Mouse (Mus musculus): ENCODE data around the gene Kcna2.

The Kcna2 gene

DNA sequence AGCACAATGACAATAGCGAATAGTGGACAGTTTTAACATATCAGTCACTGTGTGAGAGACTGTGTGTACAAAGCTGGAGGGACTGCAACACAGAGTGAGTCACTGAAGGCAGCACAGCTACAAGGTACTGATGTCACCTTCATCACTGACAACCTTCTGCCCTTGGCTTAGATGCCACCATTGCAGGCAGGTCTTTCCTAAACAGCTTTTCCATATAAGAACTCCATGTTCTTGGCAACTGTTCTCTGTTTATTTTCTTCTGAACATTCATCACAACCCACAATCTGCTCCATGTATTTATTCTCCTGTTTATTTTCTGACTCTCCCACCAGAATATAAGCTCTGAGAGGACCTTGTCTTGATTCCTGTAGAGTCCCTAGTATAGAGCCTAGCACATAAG, 26.7 kb downstream of the Kcna2 start:
- H3K36me3 ChIP-seq (ENCODE audit: insufficient read depth, low read length), result no peaks in the 10 kb centered on the region
- TF ChIP-seq CTCF (conservative IDR thresholded peaks at IDR 0.05; ENCODE audit: low read length), result no peak
- TF ChIP-seq NANOG (IDR thresholded peaks at IDR 0.05; ENCODE audit: borderline replicate concordance, low read length), result no peak
- no peak for TF ChIP-seq POU5F1 (IDR thresholded peaks at IDR 0.05; ENCODE audit: borderline replicate concordance, low read length)
- no peaks in the 10 kb centered on the region for H3K27me3 ChIP-seq (ENCODE audit: insufficient read depth, low read length)
- H3K4me1 ChIP-seq (replicated peaks; ENCODE audit: low read depth, low read length), result no peaks in the 10 kb centered on the region
- H3K4me3 ChIP-seq (replicated peaks; ENCODE audit: low read length), result no peak overlapping the region
- no peaks in the 10 kb centered on the region for H3K9me3 ChIP-seq (ENCODE audit: low read length)

DNA sequence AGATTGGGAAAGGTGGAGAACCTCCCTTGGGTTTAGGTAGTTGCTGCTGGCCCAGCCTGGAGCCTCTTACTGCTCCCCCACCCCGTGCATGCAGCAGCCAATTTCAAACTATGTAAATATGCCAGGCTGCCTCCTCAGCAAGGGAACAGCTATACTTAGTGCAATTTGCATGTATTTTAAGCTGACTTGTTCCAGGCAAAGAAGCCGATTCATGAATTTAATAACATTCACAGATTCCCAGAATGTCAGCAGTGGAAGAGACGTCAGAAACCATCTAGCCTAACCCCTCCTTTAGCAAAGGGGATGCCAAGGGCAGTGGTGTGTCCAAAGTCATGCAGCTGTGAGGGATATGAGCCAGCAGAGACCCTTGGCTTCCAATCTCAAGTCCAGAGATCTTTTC, 27.5 kb downstream of the Kcna2 start:
- Histone ChIP-seq H3K4me1 (replicated peaks; ENCODE audit: low read depth, low read length) (no peaks in the 10 kb centered on the region), H3K36me3 (ENCODE audit: insufficient read depth, low read length) (no peaks in the 10 kb centered on the region), H3K4me3 (replicated peaks; ENCODE audit: low read length) (no peak overlapping the region), H3K9me3 (ENCODE audit: low read length) (no peaks in the 10 kb centered on the region), H3K27me3 (ENCODE audit: insufficient read depth, low read length) (no peaks in the 10 kb centered on the region)
- no peak for TF ChIP-seq NANOG (IDR thresholded peaks at IDR 0.05; ENCODE audit: borderline replicate concordance, low read length)
- TF ChIP-seq POU5F1 (IDR thresholded peaks at IDR 0.05; ENCODE audit: borderline replicate concordance, low read length), result no peak
- TF ChIP-seq CTCF (conservative IDR thresholded peaks at IDR 0.05; ENCODE audit: low read length), result no peak

DNA sequence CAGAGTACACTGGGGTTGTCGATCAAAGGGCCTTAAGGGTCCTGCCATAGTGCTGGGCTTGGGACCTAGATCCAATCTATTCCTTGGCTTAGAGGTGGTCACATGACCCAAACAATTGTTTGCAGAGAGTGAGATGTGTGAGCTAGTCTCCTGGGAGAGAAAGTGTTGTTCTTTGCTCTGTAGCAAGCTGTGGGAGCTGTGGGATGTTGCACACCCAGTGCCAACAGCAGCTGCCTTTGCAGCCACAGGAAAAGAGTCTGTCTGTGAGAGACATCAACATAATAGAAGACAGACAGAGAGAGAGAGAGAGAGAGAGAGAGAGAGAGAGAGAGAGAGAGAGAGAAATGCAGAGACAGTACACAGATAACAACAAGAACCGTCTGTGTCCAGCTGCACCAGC, 28.3 kb downstream of the Kcna2 start:
- Histone ChIP-seq H3K9me3 (ENCODE audit: low read length) (no peaks in the 10 kb centered on the region), H3K36me3 (ENCODE audit: insufficient read depth, low read length) (no peaks in the 10 kb centered on the region), H3K4me3 (replicated peaks; ENCODE audit: low read length) (no peak overlapping the region), H3K27me3 (ENCODE audit: insufficient read depth, low read length) (no peaks in the 10 kb centered on the region), H3K4me1 (replicated peaks; ENCODE audit: low read depth, low read length) (no peaks in the 10 kb centered on the region)
- TF ChIP-seq POU5F1 (IDR thresholded peaks at IDR 0.05; ENCODE audit: borderline replicate concordance, low read length), result no peak
- no peak for TF ChIP-seq NANOG (IDR thresholded peaks at IDR 0.05; ENCODE audit: borderline replicate concordance, low read length)
- TF ChIP-seq CTCF (conservative IDR thresholded peaks at IDR 0.05; ENCODE audit: low read length), result no peak

DNA sequence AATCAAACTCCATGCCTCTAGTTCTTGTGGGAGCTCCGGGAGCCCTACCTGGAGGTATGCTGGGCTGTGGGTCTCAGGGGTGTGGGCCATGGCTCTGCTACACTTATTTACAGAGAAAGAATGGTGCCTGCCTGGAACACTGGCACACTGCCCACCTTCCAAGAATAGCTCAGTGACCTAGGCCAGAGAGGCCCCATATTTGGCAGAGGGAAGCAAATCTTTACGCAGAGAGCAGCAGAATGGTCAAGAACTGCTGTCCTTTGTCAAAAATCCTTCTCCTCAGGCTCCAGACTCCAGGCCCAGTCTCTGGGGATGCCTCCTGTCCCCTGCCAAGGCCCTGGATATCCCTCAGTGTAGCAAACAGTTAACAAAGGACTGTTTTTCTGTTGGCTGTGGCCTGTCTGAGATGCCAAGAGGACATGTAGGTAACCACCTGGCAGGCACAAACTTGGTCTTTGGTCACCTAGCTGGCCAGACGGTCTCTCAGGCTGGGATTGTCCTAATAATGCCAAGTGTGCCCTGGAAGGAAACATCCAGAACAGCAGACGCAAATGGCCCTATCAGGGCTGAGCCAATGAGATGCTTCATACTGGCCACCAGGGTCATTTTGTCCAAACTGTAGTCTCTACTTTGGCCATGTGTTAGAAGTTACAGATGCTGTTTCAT, 29.8 kb downstream of the Kcna2 start:
- Histone ChIP-seq H3K27me3 (ENCODE audit: insufficient read depth, low read length) (no peaks in the 10 kb centered on the region), H3K9me3 (ENCODE audit: low read length) (no peaks in the 10 kb centered on the region), H3K36me3 (ENCODE audit: insufficient read depth, low read length) (no peaks in the 10 kb centered on the region), H3K4me3 (replicated peaks; ENCODE audit: low read length) (no peak overlapping the region), H3K4me1 (replicated peaks; ENCODE audit: low read depth, low read length) (no peaks in the 10 kb centered on the region)
- TF ChIP-seq CTCF (conservative IDR thresholded peaks at IDR 0.05; ENCODE audit: low read length) (no peak), POU5F1 (IDR thresholded peaks at IDR 0.05; ENCODE audit: borderline replicate concordance, low read length) (no peak), NANOG (IDR thresholded peaks at IDR 0.05; ENCODE audit: borderline replicate concordance, low read length) (no peak)

DNA sequence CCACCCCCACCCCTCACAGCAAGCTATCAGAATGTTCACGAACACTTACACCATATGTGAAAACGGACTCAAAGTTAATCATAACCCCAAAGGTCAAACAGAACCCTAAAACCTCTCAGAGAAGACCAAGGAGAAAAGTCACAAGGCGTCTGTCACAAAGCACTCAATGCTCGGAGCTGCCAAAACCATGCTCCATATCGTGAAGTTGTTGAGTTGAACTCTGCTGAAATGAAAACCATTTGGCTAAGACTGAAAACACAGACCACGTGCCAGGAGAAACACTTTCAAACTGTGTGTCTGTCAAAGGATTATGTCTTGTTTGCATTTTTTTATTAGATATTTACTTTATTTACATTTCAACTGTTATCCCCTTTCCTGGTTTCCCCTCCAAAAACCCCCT, 30.9 kb downstream of the Kcna2 start:
- H3K9me3 ChIP-seq (ENCODE audit: low read length), result no peaks in the 10 kb centered on the region

DNA sequence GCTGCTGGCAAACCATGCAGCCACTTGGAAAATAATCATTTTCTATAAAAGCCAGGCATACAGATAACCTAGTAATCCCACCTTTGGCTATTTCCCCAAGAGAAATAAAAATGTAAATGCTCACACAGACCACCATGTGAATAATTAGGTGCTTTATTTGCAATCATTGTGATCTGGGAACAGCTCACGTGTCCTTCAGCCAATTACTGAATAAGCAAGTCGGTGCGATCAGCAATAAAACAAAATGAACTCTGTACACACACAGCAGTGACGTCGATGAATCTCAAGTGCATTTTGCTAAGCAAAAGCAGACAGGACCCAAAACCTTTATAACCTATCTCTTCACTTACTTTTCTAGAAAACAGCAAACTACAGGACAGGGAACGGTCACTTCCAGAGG, 31.7 kb downstream of the Kcna2 start:
- Histone ChIP-seq H3K27me3 (ENCODE audit: insufficient read depth, low read length) (no peaks in the 10 kb centered on the region), H3K4me1 (replicated peaks; ENCODE audit: low read depth, low read length) (no peaks in the 10 kb centered on the region), H3K4me3 (replicated peaks; ENCODE audit: low read length) (no peak overlapping the region), H3K9me3 (ENCODE audit: low read length) (no peaks in the 10 kb centered on the region), H3K36me3 (ENCODE audit: insufficient read depth, low read length) (no peaks in the 10 kb centered on the region)
- no peak for TF ChIP-seq CTCF (conservative IDR thresholded peaks at IDR 0.05; ENCODE audit: low read length)

More for the DNA sequence above, 30.9 kb downstream of the Kcna2 start:
- TF ChIP-seq CTCF (conservative IDR thresholded peaks at IDR 0.05; ENCODE audit: low read length), result no peak
- TF ChIP-seq POU5F1 (IDR thresholded peaks at IDR 0.05; ENCODE audit: borderline replicate concordance, low read length), result no peak
- H3K4me3 ChIP-seq (replicated peaks; ENCODE audit: low read length), result no peak overlapping the region
- no peaks in the 10 kb centered on the region for H3K36me3 ChIP-seq (ENCODE audit: insufficient read depth, low read length)
- H3K4me1 ChIP-seq (replicated peaks; ENCODE audit: low read depth, low read length), result no peaks in the 10 kb centered on the region
- H3K27me3 ChIP-seq (ENCODE audit: insufficient read depth, low read length), result no peaks in the 10 kb centered on the region

DNA sequence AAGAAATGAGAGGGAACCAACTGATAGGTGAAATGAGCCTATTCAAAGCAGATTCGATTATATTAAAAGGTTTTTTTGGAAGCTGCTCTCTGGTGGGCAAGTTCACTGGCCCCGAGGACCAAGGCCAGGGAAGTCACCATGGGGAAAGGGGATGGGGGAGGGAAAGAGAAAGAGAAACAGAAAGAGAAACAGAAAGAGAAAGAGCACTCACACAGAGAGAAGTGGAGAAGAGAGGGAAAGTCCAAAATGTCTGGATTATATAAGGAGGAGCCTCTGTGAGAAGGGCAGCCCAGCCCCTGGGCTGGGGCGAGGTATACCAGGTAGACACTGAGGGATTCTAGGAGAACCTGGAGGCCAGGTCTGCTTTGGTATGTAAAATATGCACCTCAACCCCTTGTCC, 33.5 kb downstream of the Kcna2 start:
- Histone ChIP-seq H3K9me3 (ENCODE audit: low read length) (no peaks in the 10 kb centered on the region), H3K4me1 (replicated peaks; ENCODE audit: low read depth, low read length) (no peaks in the 10 kb centered on the region), H3K4me3 (replicated peaks; ENCODE audit: low read length) (no peak overlapping the region), H3K36me3 (ENCODE audit: insufficient read depth, low read length) (no peaks in the 10 kb centered on the region), H3K27me3 (ENCODE audit: insufficient read depth, low read length) (no peaks in the 10 kb centered on the region)
- TF ChIP-seq NANOG (IDR thresholded peaks at IDR 0.05; ENCODE audit: borderline replicate concordance, low read length), result no peak
- TF ChIP-seq POU5F1 (IDR thresholded peaks at IDR 0.05; ENCODE audit: borderline replicate concordance, low read length), result no peak
- no peak for TF ChIP-seq CTCF (conservative IDR thresholded peaks at IDR 0.05; ENCODE audit: low read length)

DNA sequence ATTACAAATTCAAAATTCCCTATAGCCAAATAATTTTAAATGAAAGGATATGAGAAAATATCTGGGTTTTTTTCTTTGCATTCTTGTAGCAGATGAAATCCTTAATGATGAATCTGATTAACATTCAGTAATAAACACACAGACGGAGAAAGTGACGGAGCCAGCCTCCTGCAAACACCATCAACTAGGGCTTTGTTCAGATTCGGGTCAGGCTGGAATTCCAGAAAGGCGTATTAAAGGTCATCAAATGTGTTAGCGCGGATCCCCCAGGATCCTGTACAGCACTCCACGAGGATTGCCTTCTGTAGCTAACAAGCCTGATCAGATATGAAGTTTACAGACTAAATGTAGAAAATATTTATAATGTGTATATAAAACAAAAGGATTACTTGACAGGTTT, 46.2 kb downstream of the Kcna2 start:
- Histone ChIP-seq H3K36me3 (ENCODE audit: insufficient read depth, low read length) (no peaks in the 10 kb centered on the region), H3K27me3 (ENCODE audit: insufficient read depth, low read length) (no peaks in the 10 kb centered on the region; the same call in 1 of the 2 replicates), H3K4me1 (replicated peaks; ENCODE audit: low read depth, low read length) (no peaks in the 10 kb centered on the region), H3K4me3 (replicated peaks; ENCODE audit: low read length) (no peak overlapping the region), H3K9me3 (ENCODE audit: low read length) (no peaks in the 10 kb centered on the region)
- no peak for TF ChIP-seq NANOG (IDR thresholded peaks at IDR 0.05; ENCODE audit: borderline replicate concordance, low read length)
- no peak for TF ChIP-seq POU5F1 (IDR thresholded peaks at IDR 0.05; ENCODE audit: borderline replicate concordance, low read length)
- no peak for TF ChIP-seq CTCF (conservative IDR thresholded peaks at IDR 0.05; ENCODE audit: low read length)

DNA sequence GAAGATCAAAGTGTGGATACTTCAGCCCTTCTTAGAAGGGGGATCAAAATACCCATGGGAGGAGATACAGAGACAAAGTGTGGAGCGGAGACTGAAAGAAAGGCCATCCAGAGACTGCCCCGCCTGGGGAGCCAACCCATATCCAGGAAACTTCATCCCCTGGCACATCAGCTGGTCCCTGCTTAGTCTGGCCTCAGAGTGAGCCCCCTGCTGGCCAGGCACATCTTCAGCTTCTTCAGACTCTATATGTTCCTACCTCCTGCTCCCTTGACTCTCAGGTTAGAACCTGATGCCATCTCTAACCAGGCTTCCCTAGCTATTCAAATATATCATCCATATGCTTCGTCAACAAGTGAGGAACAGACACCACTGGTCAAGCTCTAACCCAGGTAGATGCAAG, 48.1 kb downstream of the Kcna2 start:
- H3K27me3 ChIP-seq (ENCODE audit: insufficient read depth, low read length), result no peaks in the 10 kb centered on the region; the same call in 1 of the 2 replicates
- H3K36me3 ChIP-seq (ENCODE audit: insufficient read depth, low read length), result no peaks in the 10 kb centered on the region
- no peak overlapping the region for H3K4me3 ChIP-seq (replicated peaks; ENCODE audit: low read length)
- TF ChIP-seq POU5F1 (IDR thresholded peaks at IDR 0.05; ENCODE audit: borderline replicate concordance, low read length) (no peak), NANOG (IDR thresholded peaks at IDR 0.05; ENCODE audit: borderline replicate concordance, low read length) (no peak), CTCF (conservative IDR thresholded peaks at IDR 0.05; ENCODE audit: low read length) (peak; percentile 15; the same call in 1 of the 2 replicates)
- no peaks in the 10 kb centered on the region for H3K9me3 ChIP-seq (ENCODE audit: low read length)
- H3K4me1 ChIP-seq (replicated peaks; ENCODE audit: low read depth, low read length), result no peaks in the 10 kb centered on the region

Measured in E14TG2a.4 (cell line).